Mouse (Mus musculus) MEL (cell line): ENCODE data around the gene H3f3a. TPM values are rescaled to one million over a fixed set of nuclear protein-coding genes. Genes with fewer than 3 reads are reported as not detected.

Experiments used
- DNase-seq: peaks from one replicate; pipeline ENCODE4 v3.0.0; 2011; ENCODE audit warnings: low read depth, low spot score
- H3K27ac ChIP-seq: 2 replicates; pipeline ENCODE4 v1.5.1; 2012; ENCODE audit warnings: low read depth, mild to moderate bottlenecking, control low read depth, low read length, moderate library complexity; ENCODE audit not compliant: control insufficient read depth
- H3K27me3 ChIP-seq, 2 experiments: fragments of 150-350 bp in 1 of 2; sonication (generic) in 1 of 2; 2 replicates each; pipeline ENCODE4 v1.6.1; 2012; ENCODE audit warnings: low read length in 2 of 2, mild to moderate bottlenecking in 2 of 2, improper control_type of control experiment in 1 of 2, moderate library complexity in 1 of 2; ENCODE audit not compliant: insufficient read depth in 2 of 2, control insufficient read depth in 1 of 2
- H3K36me3 ChIP-seq, 2 experiments: 2 replicates each; pipeline ENCODE4 v1.6.1; 2012 to 2014; ENCODE audit warnings: low read length in 2 of 2, improper control_type of control experiment in 1 of 2, inconsistent platforms in 1 of 2, mild to moderate bottlenecking in 1 of 2; ENCODE audit not compliant: insufficient read depth in 2 of 2, control insufficient read depth in 1 of 2
- H3K4me1 ChIP-seq, 2 experiments: fragments of 150-350 bp in 1 of 2; sonication (generic) in 1 of 2; 2 replicates each; pipeline ENCODE4 v1.6.1; 2012; ENCODE audit warnings: low read length in 2 of 2, improper control_type of control experiment in 1 of 2, mild to moderate bottlenecking in 1 of 2; ENCODE audit not compliant: insufficient read depth in 2 of 2, control insufficient read depth in 1 of 2
- H3K4me3 ChIP-seq, 2 experiments: fragments of 150-350 bp in 1 of 2; sonication (generic) in 1 of 2; 2 replicates each; pipeline ENCODE4 v1.5.1; 2012; ENCODE audit warnings: low read depth in 2 of 2, low read length in 2 of 2, mild to moderate bottlenecking in 2 of 2, moderate library complexity in 2 of 2, control low read depth in 1 of 2, improper control_type of control experiment in 1 of 2; ENCODE audit not compliant: control insufficient read depth in 1 of 2, insufficient read depth in 1 of 2
- H3K79me2 ChIP-seq: 2 replicates; pipeline ENCODE4 v1.6.1; 2012; ENCODE audit warnings: mild to moderate bottlenecking, low read length, moderate library complexity; ENCODE audit not compliant: control insufficient read depth, poor library complexity, insufficient read depth
- H3K9ac ChIP-seq: 2 replicates; pipeline ENCODE4 v1.6.1; 2012; ENCODE audit warnings: low read depth, mild to moderate bottlenecking, control low read depth, low read length, moderate library complexity; ENCODE audit not compliant: control insufficient read depth, poor library complexity, severe bottlenecking
- H3K9me3 ChIP-seq: fragments of 150-350 bp; sonication (generic); replicated peaks from 2 replicates; pipeline ENCODE4 v1.6.1; 2012; ENCODE audit warnings: mild to moderate bottlenecking, low read length, improper control_type of control experiment, moderate library complexity; ENCODE audit not compliant: insufficient read depth
- BHLHE40 ChIP-seq: IDR thresholded peaks from 2 replicates; pipeline ENCODE4 v1.6.1; 2012; ENCODE audit warnings: low read depth, mild to moderate bottlenecking, inconsistent platforms, low read length, improper control_type of control experiment, borderline replicate concordance
- JUND ChIP-seq: IDR thresholded peaks from 2 replicates; pipeline ENCODE4 v1.6.1; 2011; ENCODE audit warnings: low read depth, mild to moderate bottlenecking, improper control_type of control experiment, low read length
- MAX ChIP-seq: IDR thresholded peaks from 2 replicates; pipeline ENCODE4 v1.6.1; 2011; ENCODE audit warnings: low read length, improper control_type of control experiment
- MXI1 ChIP-seq: IDR thresholded peaks from 2 replicates; pipeline ENCODE4 v1.6.1; 2011; ENCODE audit warnings: mild to moderate bottlenecking, low read depth, low read length, improper control_type of control experiment
- MYC ChIP-seq: IDR thresholded peaks from 2 replicates; pipeline ENCODE4 v1.6.1; 2011; ENCODE audit warnings: low read depth, mild to moderate bottlenecking, low read length, improper control_type of control experiment, moderate library complexity
- NELFE ChIP-seq: IDR thresholded peaks from 2 replicates; pipeline ENCODE4 v1.6.1; 2011; ENCODE audit warnings: low read depth, low read length, improper control_type of control experiment
- POLR2AphosphoS5 ChIP-seq: IDR thresholded peaks from 2 replicates; pipeline ENCODE4 v1.6.1; 2012; ENCODE audit warnings: low read depth, borderline replicate concordance, mild to moderate bottlenecking, inconsistent platforms, low read length, moderate library complexity, mixed read lengths
- SMC3 ChIP-seq: IDR thresholded peaks from 2 replicates; pipeline ENCODE4 v1.6.1; 2011; ENCODE audit warnings: low read depth, low read length, improper control_type of control experiment
- TCF12 ChIP-seq: IDR thresholded peaks from 2 replicates; pipeline ENCODE4 v1.6.1; 2014; ENCODE audit warnings: low read depth, mild to moderate bottlenecking, inconsistent platforms, low read length, improper control_type of control experiment, moderate library complexity
- USF2 ChIP-seq, 2 experiments: IDR thresholded peaks; 2 replicates each; pipeline ENCODE4 v1.6.1; 2011 to 2012; ENCODE audit warnings: improper control_type of control experiment in 2 of 2, low read length in 2 of 2, borderline replicate concordance in 1 of 2, inconsistent platforms in 1 of 2, low read depth in 1 of 2, mild to moderate bottlenecking in 1 of 2; ENCODE audit not compliant: insufficient read depth in 1 of 2
- ZKSCAN1 ChIP-seq: IDR thresholded peaks from 2 replicates; pipeline ENCODE4 v1.6.1; 2012; ENCODE audit warnings: low read depth, mild to moderate bottlenecking, inconsistent platforms, low read length, improper control_type of control experiment, moderate library complexity
- ZMIZ1 ChIP-seq: IDR thresholded peaks from 2 replicates; pipeline ENCODE4 v1.6.1; 2012; ENCODE audit warnings: low read depth, mild to moderate bottlenecking, inconsistent platforms, low read length, improper control_type of control experiment, moderate library complexity
- polyA plus RNA-seq, 2 experiments: library from polyadenylated mRNA; stranded (reverse) in 1 of 2; unstranded in 1 of 2; fragments of >175 nt in 1 of 2; fragments of >200 nt in 1 of 2; gene quantifications; 2 replicates each; pipeline versions ENCODE4 v1.2.1 to v1.2.4; 2012; ENCODE audit warnings: low replicate concordance in 2 of 2, low read depth in 1 of 2; ENCODE audit not compliant: insufficient read length in 2 of 2, insufficient read depth in 1 of 2, missing spikeins in 1 of 2
- total RNA-seq: library from RNA; depleted of rRNA; stranded (reverse); fragments of 300-350 nt; gene quantifications from 2 replicates; pipeline ENCODE4 v1.2.3, GENCODE M21; 2012

The H3f3a gene
- total and polyA plus RNA-seq, 3 experiments = 265 to 903 (median 574) TPM

GRCm38 (mm10) chr1:180792814-180793213 is 20.9 kb downstream of the H3f3a start:
- DNase-seq = no peak
- no peaks in the 10 kb centered on the region for H3K9me3 ChIP-seq
- H3K27me3 ChIP-seq = no peaks in the 10 kb centered on the region; a peak in 1 of 4 replicates
- H3K4me1 ChIP-seq = no peaks in the 10 kb centered on the region
- no peak overlapping the region for H3K4me3 ChIP-seq
- H3K79me2 ChIP-seq = no peaks in the 10 kb centered on the region
- TF ChIP-seq NELFE (no peak), MYC (no peak), POLR2AphosphoS5 (no peak), USF2 (IDR thresholded peaks at IDR 0.05; ENCODE audit: borderline replicate concordance in 1 of 2, insufficient read depth in 1 of 2, low read depth in 1 of 2, low read length in 2 of 2) (no peak), MAX (no peak)
- H3K9ac ChIP-seq = no peak overlapping the region
- H3K36me3 ChIP-seq = no peaks in the 10 kb centered on the region
- no peak overlapping the region for H3K27ac ChIP-seq

GRCm38 (mm10) chr1:180791821-180792480 is 21.8 kb downstream of the H3f3a start:
- no peak overlapping the region for H3K4me3 ChIP-seq
- no peak for TF ChIP-seq JUND
- no peak for TF ChIP-seq BHLHE40
- TF ChIP-seq SMC3 = no peak
- no peak for TF ChIP-seq TCF12
- TF ChIP-seq MXI1 = no peak
- DNase-seq = no peak
- no peaks in the 10 kb centered on the region; a peak in 1 of 4 replicates for H3K27me3 ChIP-seq
- no peaks in the 10 kb centered on the region for H3K36me3 ChIP-seq
- H3K27ac ChIP-seq = no peak overlapping the region
- H3K79me2 ChIP-seq = no peaks in the 10 kb centered on the region
- no peaks in the 10 kb centered on the region for H3K9me3 ChIP-seq
- no peaks in the 10 kb centered on the region for H3K4me1 ChIP-seq
- no peak overlapping the region for H3K9ac ChIP-seq

- no peak overlapping the region for H3K4me3 ChIP-seq
Measured at GRCm38 (mm10) chr1:180783580-180783928, 30.2 kb downstream of the H3f3a start.

More at GRCm38 (mm10) chr1:180783580-180783928, 30.2 kb downstream of the H3f3a start:
- Histone ChIP-seq H3K27ac (no peak overlapping the region), H3K27me3 (no peaks in the 10 kb centered on the region), H3K9me3 (no peaks in the 10 kb centered on the region), H3K9ac (no peak overlapping the region), H3K36me3 (no peaks in the 10 kb centered on the region), H3K79me2 (no peaks in the 10 kb centered on the region), H3K4me1 (no peaks in the 10 kb centered on the region)
- no peak for TF ChIP-seq ZKSCAN1
- no peak for TF ChIP-seq ZMIZ1
- no peak for DNase-seq
